Mouse (Mus musculus): Measurements from ENCODE around the gene Irf9.

DNA sequence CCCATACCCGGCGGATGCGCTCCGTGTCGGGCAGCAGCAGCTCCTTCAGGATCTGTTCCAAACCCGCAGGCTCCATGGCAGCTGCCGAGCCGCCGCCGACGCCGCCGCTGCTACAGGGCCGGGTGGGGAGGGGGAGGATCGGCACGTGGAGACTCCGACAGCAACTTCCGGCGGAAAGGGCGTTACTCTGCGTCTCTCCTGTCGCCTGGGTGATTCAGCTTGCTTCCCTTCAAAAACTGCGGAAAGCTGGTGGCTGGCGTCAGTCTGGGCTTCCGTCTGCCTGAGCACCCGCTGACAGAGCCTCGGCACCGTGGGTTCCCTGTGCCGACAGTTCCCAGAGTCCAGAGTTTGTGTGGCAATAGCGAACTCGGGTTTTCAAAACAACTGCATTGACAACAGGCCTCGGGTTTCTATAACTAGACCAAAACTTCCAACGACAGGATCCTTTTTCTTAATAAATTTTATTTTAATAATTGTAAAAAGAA, 32.2 kb downstream of the Irf9 start, which contains the start of gene Ipo4:
- TF ChIP-seq CTCF (conservative IDR thresholded peaks at IDR 0.05; ENCODE audit: low read length) (no peak), NANOG (IDR thresholded peaks at IDR 0.05; ENCODE audit: borderline replicate concordance, low read length) (no peak), POU5F1 (IDR thresholded peaks at IDR 0.05; ENCODE audit: borderline replicate concordance, low read length) (no peak)

Measured in E14TG2a.4 (cell line).